In genomic region chr4:125485416-125486239, GRCm38 (mm10) we compare ENCODE assay signal across 28 mouse cellular contexts. TPM values are rescaled to one million over a fixed set of nuclear protein-coding genes. Genes with fewer than 3 reads are reported as not detected.
A peak's percentile ranks its signal among the peaks of the same experiment; 100 is the strongest.
DNase-seq lines count a peak whose midpoint lies in the region; ATAC-seq and TF ChIP-seq lines count a peak whose summit lies in the region.
"Had no signal": no experiment of that assay in that cellular context is flagged by ENCODE, and none has a peak within 500 bp of the region (broad histone marks: within the 10 kb centered on the region; RNA-seq: fewer than 3 reads in every experiment).

No protein-coding gene starts in this region.

- H3K27ac ChIP-seq in forebrain, embryonic 11.5 days (ENCODE audit: low read depth, low read length) = no peak overlapping the region
- no peak overlapping the region for H3K27ac ChIP-seq in forebrain, embryonic 16.5 days (ENCODE audit: low read length)
- 0 out of 2 replicates have a peak overlapping the region, but pooled peaks have one; percentile 94 for H3K27ac ChIP-seq in hindbrain, embryonic 13.5 days
- H3K27ac ChIP-seq in hindbrain, postnatal 0 days = no peak overlapping the region
- 0 out of 2 replicates have a peak overlapping the region, but pooled peaks have one; percentile 9 for H3K27ac ChIP-seq in forebrain, embryonic 14.5 days (ENCODE audit: low read depth, low read length)
- H3K27ac ChIP-seq: embryonic facial prominence, embryonic 13.5 days; left cerebral cortex, adult 2 months; limb, embryonic 12.5 days; liver, embryonic 15.5 days; lung, embryonic 15.5 days; midbrain, embryonic 10.5 days; stomach, postnatal 0 days had no signal

- TF ChIP-seq CTCF in hindbrain, postnatal 0 days (IDR thresholded peaks at IDR 0.05; ENCODE audit: low read depth) = no peak
- no peak for TF ChIP-seq CTCF in lung, adult 2 months (IDR thresholded peaks at IDR 0.05; ENCODE audit: insufficient read depth, low read length)

- H3K9me3 ChIP-seq in forebrain, embryonic 11.5 days (ENCODE audit: control insufficient read depth, low read length) = no peaks in the 10 kb centered on the region
- H3K9me3 ChIP-seq in forebrain, embryonic 16.5 days (ENCODE audit: control insufficient read depth, low read length) = no peaks in the 10 kb centered on the region
- no peaks in the 10 kb centered on the region for H3K9me3 ChIP-seq in hindbrain, embryonic 13.5 days
- no peaks in the 10 kb centered on the region for H3K9me3 ChIP-seq in hindbrain, postnatal 0 days (ENCODE audit: low read length)
- no peaks in the 10 kb centered on the region for H3K9me3 ChIP-seq in forebrain, embryonic 14.5 days (replicated peaks; ENCODE audit: control insufficient read depth, low read length)
- H3K9me3 ChIP-seq: embryonic facial prominence, embryonic 13.5 days; limb, embryonic 12.5 days; liver, embryonic 15.5 days; lung, embryonic 15.5 days; midbrain, embryonic 10.5 days had no signal

- no peak overlapping the region for H3K9ac ChIP-seq in forebrain, embryonic 11.5 days (ENCODE audit: low read length)
- H3K9ac ChIP-seq in forebrain, embryonic 16.5 days (replicated peaks; ENCODE audit: low read depth, low read length) = no peak overlapping the region
- no peak overlapping the region for H3K9ac ChIP-seq in hindbrain, embryonic 13.5 days
- H3K9ac ChIP-seq in hindbrain, postnatal 0 days (replicated peaks; ENCODE audit: low read length) = no peak overlapping the region
- H3K9ac ChIP-seq in forebrain, embryonic 14.5 days (ENCODE audit: low read length) = no peak overlapping the region
- H3K9ac ChIP-seq: embryonic facial prominence, embryonic 13.5 days; limb, embryonic 12.5 days; liver, embryonic 15.5 days; lung, embryonic 15.5 days had no signal

- ATAC-seq in forebrain, embryonic 11.5 days (replicated peaks; ENCODE audit: low FRiP score) = peak; percentile 51
- ATAC-seq in forebrain, embryonic 16.5 days = no peak
- ATAC-seq in hindbrain, embryonic 13.5 days (ENCODE audit: low FRiP score) = no peak
- no peak for ATAC-seq in hindbrain, postnatal 0 days
- 0 out of 2 replicates have a peak, but pooled peaks have one; percentile 22 for ATAC-seq in forebrain, embryonic 14.5 days
- ATAC-seq: activated CD4-positive, CD25-positive, alpha-beta regulatory T cell, adult 4 months; intestine, postnatal 0 days had no signal

- TF ChIP-seq POLR2A in lung, adult 2 months (IDR thresholded peaks at IDR 0.05; ENCODE audit: borderline replicate concordance, extremely low read depth, low read depth, low read length) = no peak

- no peak overlapping the region for H3K4me3 ChIP-seq in forebrain, embryonic 11.5 days (ENCODE audit: low read depth, low read length)
- H3K4me3 ChIP-seq in forebrain, embryonic 16.5 days (replicated peaks; ENCODE audit: low read length) = no peak overlapping the region
- no peak overlapping the region for H3K4me3 ChIP-seq in hindbrain, embryonic 13.5 days
- no peak overlapping the region for H3K4me3 ChIP-seq in hindbrain, postnatal 0 days (ENCODE audit: low read length)
- no peak overlapping the region for H3K4me3 ChIP-seq in forebrain, embryonic 14.5 days (ENCODE audit: low read depth, low read length)
- H3K4me3 ChIP-seq in lung, adult 2 months (replicated peaks; ENCODE audit: extremely low read depth, low read depth, low read length) = no peak overlapping the region
- H3K4me3 ChIP-seq: embryonic facial prominence, embryonic 13.5 days; left cerebral cortex, adult 2 months; limb, embryonic 12.5 days; liver, embryonic 15.5 days; lung, embryonic 15.5 days; myocyte had no signal

- 14% methylated on average over 15 of the region's 15 CpGs for WGBS in forebrain, embryonic 11.5 days
- WGBS in forebrain, embryonic 16.5 days = 8% methylated on average over 15 of the region's 15 CpGs
- 17% methylated on average over 15 of the region's 15 CpGs for WGBS in hindbrain, embryonic 13.5 days
- 25% methylated on average over 15 of the region's 15 CpGs for WGBS in hindbrain, postnatal 0 days
- 8% methylated on average over 15 of the region's 15 CpGs for WGBS in forebrain, embryonic 14.5 days
- WGBS in lung, adult 2 months = 36% methylated on average over 15 of the region's 15 CpGs

- H3K36me3 ChIP-seq in forebrain, embryonic 11.5 days (ENCODE audit: control insufficient read depth, insufficient read depth, low read length) = no peaks in the 10 kb centered on the region
- H3K36me3 ChIP-seq in forebrain, embryonic 16.5 days (ENCODE audit: control insufficient read depth, insufficient read depth) = no peaks in the 10 kb centered on the region
- no peaks in the 10 kb centered on the region for H3K36me3 ChIP-seq in hindbrain, embryonic 13.5 days
- no peaks in the 10 kb centered on the region for H3K36me3 ChIP-seq in hindbrain, postnatal 0 days (ENCODE audit: insufficient read depth, low read length)
- no peaks in the 10 kb centered on the region for H3K36me3 ChIP-seq in forebrain, embryonic 14.5 days (ENCODE audit: control insufficient read depth, insufficient read depth, low read length)
- H3K36me3 ChIP-seq: embryonic facial prominence, embryonic 13.5 days; limb, embryonic 12.5 days; liver, embryonic 15.5 days; lung, embryonic 15.5 days; midbrain, embryonic 10.5 days had no signal

- H3K4me1 ChIP-seq in forebrain, embryonic 11.5 days (replicated peaks; ENCODE audit: control insufficient read depth, insufficient read depth, low read length) = peaks cover 41% of the 10 kb centered on the region
- H3K4me1 ChIP-seq in forebrain, embryonic 16.5 days (replicated peaks; ENCODE audit: control insufficient read depth, insufficient read depth, low read length) = peaks cover 60% of the 10 kb centered on the region
- H3K4me1 ChIP-seq in hindbrain, embryonic 13.5 days (replicated peaks) = peaks cover 76% of the 10 kb centered on the region
- H3K4me1 ChIP-seq in hindbrain, postnatal 0 days (ENCODE audit: insufficient read depth, low read length) = peaks cover 11% of the 10 kb centered on the region; the same call in 1 of the 2 replicates
- H3K4me1 ChIP-seq in forebrain, embryonic 14.5 days (ENCODE audit: control insufficient read depth, insufficient read depth, low read length) = peaks cover 36% of the 10 kb centered on the region
- H3K4me1 ChIP-seq in lung, adult 2 months (ENCODE audit: control insufficient read depth, insufficient read depth, low read length) = no peaks in the 10 kb centered on the region
- H3K4me1 ChIP-seq: liver, embryonic 15.5 days; lung, embryonic 15.5 days had no signal

- H3K4me2 ChIP-seq in forebrain, embryonic 11.5 days (ENCODE audit: low read depth, low read length, severe bottlenecking) = no peak overlapping the region
- no peak overlapping the region for H3K4me2 ChIP-seq in forebrain, embryonic 16.5 days (ENCODE audit: low read length)
- H3K4me2 ChIP-seq in hindbrain, embryonic 13.5 days = no peak overlapping the region
- no peak overlapping the region for H3K4me2 ChIP-seq in hindbrain, postnatal 0 days (ENCODE audit: low read depth, low read length)
- H3K4me2 ChIP-seq in forebrain, embryonic 14.5 days (ENCODE audit: low read length) = no peak overlapping the region
- H3K4me2 ChIP-seq: embryonic facial prominence, embryonic 13.5 days; heart, embryonic 11.5 days; limb, embryonic 12.5 days; liver, embryonic 15.5 days; lung, embryonic 15.5 days had no signal

- H3K27me3 ChIP-seq in forebrain, embryonic 11.5 days (ENCODE audit: control insufficient read depth, insufficient read depth, low read length) = peaks cover 87% of the 10 kb centered on the region
- peaks cover 48% of the 10 kb centered on the region for H3K27me3 ChIP-seq in forebrain, embryonic 16.5 days (replicated peaks; ENCODE audit: control insufficient read depth, insufficient read depth, low read length)
- peaks cover 92% of the 10 kb centered on the region for H3K27me3 ChIP-seq in hindbrain, embryonic 13.5 days
- peaks cover 18% of the 10 kb centered on the region for H3K27me3 ChIP-seq in hindbrain, postnatal 0 days (ENCODE audit: insufficient read depth, low read length)
- peaks cover 75% of the 10 kb centered on the region for H3K27me3 ChIP-seq in forebrain, embryonic 14.5 days (replicated peaks; ENCODE audit: control insufficient read depth, insufficient read depth, low read length)

- no peak for DNase-seq in forebrain, embryonic 11.5 days (ENCODE audit: low spot score)
- DNase-seq in hindbrain, postnatal 0 days (ENCODE audit: low spot score) = no peak
- peak; percentile 48 for DNase-seq in R1 (ENCODE audit: low read depth, low spot score)
- DNase-seq in forebrain, embryonic 14.5 days (ENCODE audit: low spot score) = peak; percentile 57
- no peak for DNase-seq in right cerebral cortex, postnatal 4 days
- no peak for DNase-seq in lung, adult 2 months
- DNase-seq: adrenal gland, adult 2 months; cerebellum, adult 2 months; gastrocnemius, postnatal 25 days; heart, postnatal 36 days; kidney, postnatal 25 days; thymus, adult 18-20 months; thymus, postnatal 25 days had no signal

RNA-seq across cellular contexts. Expression of gene Grik3, which starts 4.9 kb away (rescaled TPM):
- 2.0 and 2.7 TPM in 2 replicates for polyA plus RNA-seq in forebrain, embryonic 11.5 days (2014; fragmentation: Nextera tagmentation; extraction: Ambion mirVana)
- 7.5 and 8.0 TPM in 2 replicates for polyA plus RNA-seq in forebrain, embryonic 16.5 days (2015; fragmentation: Nextera tagmentation; extraction: Ambion mirVana)
- 3.9 and 4.1 TPM in 2 replicates for polyA plus RNA-seq in hindbrain, embryonic 13.5 days (2015; fragmentation: Nextera tagmentation; extraction: Ambion mirVana)
- 30.1 and 32.0 TPM in 2 replicates for total RNA-seq in hindbrain, postnatal 0 days (2014; rRNA removed)
- 4.2 TPM in 2 replicates for polyA plus RNA-seq in hindbrain, postnatal 0 days (2015; fragmentation: Nextera tagmentation; extraction: Ambion mirVana)
- polyA plus RNA-seq in forebrain, embryonic 14.5 days (2014; fragmentation: Nextera tagmentation; extraction: Ambion mirVana) = 4.3 and 5.7 TPM in 2 replicates
- polyA plus RNA-seq in lung, adult 2 months (2012; rRNA removed) = 0.12 and 0.77 TPM in 2 replicates
- total RNA-seq: liver, adult 2 months; megakaryocyte progenitor cell, adult 5-6 weeks had no signal
- polyA plus RNA-seq: activated CD4-positive, CD25-positive, alpha-beta regulatory T cell, adult 4 months; limb, embryonic 12.5 days; liver, embryonic 15.5 days; lung, embryonic 15.5 days; myocyte had no signal

Comparison
In these comparisons a context has a peak if more than half of its experiments do, and no peak if none do; other contexts are left out.
1. ATAC-seq: peak in forebrain, embryonic 11.5 days (single experiment) and forebrain, embryonic 14.5 days (single experiment); none in forebrain, embryonic 16.5 days (single experiment), hindbrain, embryonic 13.5 days (single experiment) and hindbrain, postnatal 0 days (single experiment).
2. DNase-seq: peak in R1 (single experiment) and forebrain, embryonic 14.5 days (single experiment); none in forebrain, embryonic 11.5 days (single experiment), hindbrain, postnatal 0 days (single experiment), right cerebral cortex, postnatal 4 days (single experiment) and lung, adult 2 months (single experiment).
3. H3K27ac ChIP-seq: peak in hindbrain, embryonic 13.5 days (single experiment) and forebrain, embryonic 14.5 days (single experiment); none in forebrain, embryonic 11.5 days (single experiment), forebrain, embryonic 16.5 days (single experiment) and hindbrain, postnatal 0 days (single experiment).